Mouse (Mus musculus) bone marrow, adult 2 months (tissue): ENCODE results near the gene Rph3al.

Experiments used
- CTCF ChIP-seq: fragments of 200-500 bp; IDR thresholded peaks from 2 replicates; pipeline ENCODE4 v1.5.1; 2011; ENCODE audit warnings: low read length, control low read depth; ENCODE audit not compliant: control insufficient read depth, insufficient read depth
- POLR2A ChIP-seq: fragments of 200-500 bp; IDR thresholded peaks from 2 replicates; pipeline ENCODE4 v1.6.1; 2011; ENCODE audit warnings: low read depth, mild to moderate bottlenecking, control low read depth, low read length, borderline replicate concordance; ENCODE audit not compliant: control insufficient read depth

DNA sequence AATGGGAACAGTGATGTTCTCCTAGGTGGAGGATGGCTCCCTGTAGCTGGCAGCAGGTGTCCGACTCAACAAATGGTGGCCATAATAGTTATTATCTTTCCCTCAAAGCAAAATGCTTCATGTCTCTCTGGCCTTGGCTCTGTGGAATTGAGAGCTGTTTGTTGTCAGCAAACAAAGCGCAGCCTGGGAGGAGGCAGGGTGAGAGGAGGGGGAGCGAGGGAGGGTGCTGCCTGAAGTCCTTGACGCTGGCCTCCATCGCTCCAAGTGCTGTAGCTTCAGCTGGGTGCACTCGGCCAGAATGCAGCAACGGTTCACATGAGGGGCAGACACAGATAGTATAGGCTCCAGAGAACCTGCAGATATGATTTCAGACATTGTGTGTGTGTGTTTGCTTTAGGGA is 114.7 kb downstream of the Rph3al start:
- no peak for TF ChIP-seq POLR2A
- no peak for TF ChIP-seq CTCF
